Mouse (Mus musculus): ENCODE measurements around the gene Mrps2. TPM values are rescaled to one million over a fixed set of nuclear protein-coding genes. Genes with fewer than 3 reads are reported as not detected.

Mrps2 gene
- polyA plus RNA-seq (2012; rRNA removed), result 34.7 and 37.4 TPM in 2 replicates

DNA sequence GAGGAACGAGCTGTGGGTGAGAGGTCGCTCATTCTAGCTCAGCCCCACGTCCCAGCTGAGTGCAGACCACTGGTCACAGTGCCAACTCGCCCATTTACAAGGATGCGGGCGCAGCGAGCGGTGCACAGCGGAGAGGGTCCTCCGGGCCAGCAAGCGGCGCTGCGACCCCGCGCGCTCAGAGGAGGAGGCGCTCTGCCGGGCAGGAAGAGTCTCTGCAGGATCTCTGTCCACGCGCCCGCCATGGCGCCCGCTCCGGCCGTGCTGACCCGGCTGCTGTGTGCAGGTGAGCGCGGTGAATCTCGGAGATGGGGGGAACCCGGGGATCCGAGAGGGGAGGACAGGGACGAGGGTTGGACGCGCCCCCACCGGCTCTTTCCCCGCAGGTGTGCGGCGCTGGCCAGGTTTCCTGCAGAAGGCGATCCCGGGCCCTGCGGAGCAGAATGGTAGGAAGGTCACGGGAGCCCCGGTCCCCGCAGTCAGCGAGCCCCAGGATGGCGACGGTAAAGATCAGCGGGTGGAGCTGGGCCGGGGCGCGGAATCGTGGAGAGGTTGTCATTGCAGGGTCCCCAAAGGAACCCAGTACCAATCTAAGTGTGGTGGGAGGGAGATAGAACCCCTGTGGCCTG is at the start of gene Mrps2:
TSS of gene Mrps2 (plus strand) at position 207 of the 626 bp plus-strand sequence.
- DNase-seq (ENCODE audit: extremely low spot score in 1 of 2, low spot score in 1 of 2), result peak; percentile 46 to 89

GRCm38 (mm10) chr2:28419898-28420297 is 48.0 kb upstream of the Mrps2 start:
- peak; percentile 88 to 99 for DNase-seq (ENCODE audit: extremely low spot score in 1 of 2, low spot score in 1 of 2)

DNA sequence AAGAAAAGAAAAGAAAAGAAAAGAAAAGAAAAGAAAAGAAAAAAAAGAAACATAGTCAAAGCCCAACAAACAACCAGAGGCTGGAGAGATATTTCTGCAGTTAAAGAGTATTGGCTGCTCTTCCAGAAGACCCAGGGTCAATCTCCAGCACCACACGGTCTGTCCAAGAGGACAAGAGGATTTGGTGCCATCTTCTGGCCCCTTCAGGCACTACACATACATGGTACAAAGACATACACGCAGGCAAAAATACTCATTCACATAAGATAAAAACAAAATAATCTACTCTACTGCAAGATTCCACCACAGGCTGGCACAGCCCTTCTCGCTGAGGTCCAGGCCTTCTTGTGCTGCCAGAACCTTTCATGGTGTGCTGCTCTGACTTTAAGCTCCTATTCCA is 44.7 kb upstream of the Mrps2 start:
- DNase-seq (ENCODE audit: extremely low spot score in 1 of 2, low spot score in 1 of 2), result no peak

GRCm38 (mm10) chr2:28427226-28427625 is 40.6 kb upstream of the Mrps2 start:
- no peak for DNase-seq (ENCODE audit: extremely low spot score in 1 of 2, low spot score in 1 of 2)

DNA sequence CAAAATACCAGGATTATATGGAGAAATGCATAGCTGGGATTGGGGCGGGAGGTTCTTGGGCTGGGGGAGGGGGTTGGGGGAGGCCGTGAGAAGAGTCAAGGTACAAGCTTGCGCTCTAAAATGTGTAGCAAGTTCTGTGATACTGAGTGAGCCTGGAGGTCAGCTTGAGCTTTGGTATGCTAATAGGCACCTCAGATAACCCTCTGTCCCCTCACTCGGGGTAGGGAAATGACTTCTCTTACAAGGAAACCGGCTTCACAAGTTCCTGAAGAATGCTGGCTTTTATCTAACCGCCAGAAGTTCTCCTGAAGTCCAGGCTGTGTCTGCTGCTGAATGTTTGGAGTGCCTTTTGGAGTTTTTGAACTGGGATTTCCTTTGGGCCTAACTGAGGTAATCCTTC is 37.0 kb upstream of the Mrps2 start:
- no peak for DNase-seq (ENCODE audit: extremely low spot score in 1 of 2, low spot score in 1 of 2)

GRCm38 (mm10) chr2:28432811-28433210 is 35.1 kb upstream of the Mrps2 start:
- no peak for DNase-seq (ENCODE audit: extremely low spot score in 1 of 2, low spot score in 1 of 2)

GRCm38 (mm10) chr2:28433512-28433911 is 34.4 kb upstream of the Mrps2 start:
- DNase-seq (ENCODE audit: extremely low spot score in 1 of 2, low spot score in 1 of 2), result no peak

DNA sequence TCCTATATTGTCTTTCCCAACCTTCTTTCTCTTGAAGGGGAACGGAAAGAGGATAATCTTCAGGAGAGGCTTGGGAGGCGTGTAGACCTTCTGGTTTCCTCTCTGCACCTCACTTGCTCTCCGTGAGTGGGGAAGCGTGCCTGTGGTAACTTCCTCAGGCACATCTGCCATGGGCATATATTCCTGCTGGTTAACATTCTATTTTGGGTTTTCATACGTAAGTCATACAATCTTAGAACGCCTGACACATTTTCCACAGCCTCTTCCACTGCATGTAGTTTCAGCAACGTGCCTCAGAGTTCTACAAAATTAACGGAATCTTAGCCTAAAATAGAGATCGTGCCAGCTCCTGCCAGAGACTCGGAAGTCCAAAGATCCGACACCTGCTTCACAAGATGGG is 32.5 kb upstream of the Mrps2 start:
- DNase-seq (ENCODE audit: extremely low spot score in 1 of 2, low spot score in 1 of 2), result peak in 1 of 2 experiments; percentile 73

- no peak for DNase-seq (ENCODE audit: extremely low spot score in 1 of 2, low spot score in 1 of 2)
Measured at GRCm38 (mm10) chr2:28440842-28441241, 27.0 kb upstream of the Mrps2 start.

- DNase-seq (ENCODE audit: extremely low spot score in 1 of 2, low spot score in 1 of 2), result no peak
Measured at GRCm38 (mm10) chr2:28445082-28445481, 22.8 kb upstream of the Mrps2 start.

GRCm38 (mm10) chr2:28446181-28446514 is 21.7 kb upstream of the Mrps2 start:
- DNase-seq (ENCODE audit: extremely low spot score in 1 of 2, low spot score in 1 of 2), result no peak

DNA sequence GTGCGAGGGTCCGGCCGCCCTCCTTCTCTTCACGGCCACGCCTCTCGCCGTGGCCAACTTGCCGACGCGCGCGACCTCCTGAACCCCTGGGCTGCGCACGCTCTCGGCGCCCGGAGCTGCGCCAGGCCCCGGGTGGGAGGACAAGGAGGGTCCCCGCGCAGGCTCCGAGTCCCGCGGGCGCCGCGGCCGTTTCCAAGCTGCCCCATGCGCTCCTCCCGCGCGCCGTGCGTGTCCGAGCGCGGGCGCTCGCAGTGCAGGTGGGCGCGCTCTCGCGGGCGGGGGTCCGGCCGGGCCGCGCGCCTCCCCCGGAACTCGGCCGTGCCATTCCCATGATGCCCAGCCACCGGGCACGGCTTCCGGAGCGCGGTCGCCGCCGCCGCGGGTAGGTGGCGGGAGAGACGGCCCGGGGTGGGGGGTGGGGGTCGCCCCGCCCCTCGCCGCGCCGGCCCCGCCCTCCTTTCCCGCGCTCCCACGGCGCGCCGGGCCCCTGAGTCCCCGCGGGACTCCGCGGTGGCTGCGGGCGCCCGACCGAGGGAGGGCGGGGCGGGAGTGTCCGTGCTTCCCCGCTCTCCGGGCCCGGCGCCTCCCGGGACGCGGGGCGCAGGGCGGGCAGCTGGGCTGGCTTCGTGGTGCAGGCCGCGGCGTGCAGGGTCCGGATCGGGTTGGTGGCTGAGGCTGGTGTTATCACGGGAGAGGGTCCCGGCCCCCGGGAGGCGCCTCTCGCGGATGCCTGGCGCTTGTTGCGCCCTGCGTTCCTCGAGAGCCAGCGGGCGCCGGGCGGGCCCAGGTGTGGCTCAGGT is 21.2 kb upstream of the Mrps2 start, which contains the start of gene Ppp1r26:
TSS of gene Ppp1r26 (plus strand) at position 286 of the 800 bp plus-strand sequence.
- peak in 1 of 2 experiments; percentile 43 for DNase-seq (ENCODE audit: extremely low spot score in 1 of 2, low spot score in 1 of 2)

DNA sequence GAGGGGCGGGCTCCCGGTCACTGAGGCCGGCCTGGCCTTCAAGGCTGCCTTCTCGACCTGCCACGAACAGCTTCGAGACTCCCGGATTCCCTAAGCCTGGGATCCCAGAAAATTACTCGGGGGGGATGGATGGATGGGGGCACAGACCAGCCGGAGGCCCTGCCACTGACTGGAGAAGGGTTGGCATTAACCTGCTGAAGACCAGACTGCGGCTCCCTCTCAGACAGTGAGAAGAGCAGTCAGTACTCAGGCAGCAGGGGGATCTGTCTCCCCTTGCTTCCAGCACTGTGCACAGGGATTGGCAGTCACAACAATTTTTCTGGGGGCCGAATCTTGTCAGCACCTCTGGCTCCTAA is 20.6 kb upstream of the Mrps2 start:
- DNase-seq (ENCODE audit: extremely low spot score in 1 of 2, low spot score in 1 of 2), result no peak

DNA sequence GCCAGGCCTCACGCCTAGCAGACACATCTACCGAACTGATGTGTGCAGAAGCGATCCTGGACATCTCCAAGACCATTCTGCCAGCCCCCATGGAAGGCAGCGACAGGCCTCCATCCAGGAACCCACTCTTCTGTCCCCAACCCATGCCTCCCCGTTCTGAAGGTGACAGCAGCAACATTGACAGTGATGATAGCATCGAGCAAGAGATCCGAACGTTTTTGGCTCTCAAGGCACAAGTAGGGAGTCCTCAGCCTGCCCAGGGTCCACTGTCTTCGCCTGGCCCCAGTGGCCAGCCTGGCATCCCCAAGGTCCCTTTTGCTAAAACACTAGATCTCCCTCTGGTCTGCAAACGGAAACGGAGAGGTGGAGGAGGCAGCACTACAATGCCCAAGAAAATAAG is 16.2 kb upstream of the Mrps2 start:
- no peak for DNase-seq (ENCODE audit: extremely low spot score in 1 of 2, low spot score in 1 of 2)

- DNase-seq (ENCODE audit: extremely low spot score in 1 of 2, low spot score in 1 of 2), result no peak
Measured at GRCm38 (mm10) chr2:28453539-28453938, 14.3 kb upstream of the Mrps2 start.

DNA sequence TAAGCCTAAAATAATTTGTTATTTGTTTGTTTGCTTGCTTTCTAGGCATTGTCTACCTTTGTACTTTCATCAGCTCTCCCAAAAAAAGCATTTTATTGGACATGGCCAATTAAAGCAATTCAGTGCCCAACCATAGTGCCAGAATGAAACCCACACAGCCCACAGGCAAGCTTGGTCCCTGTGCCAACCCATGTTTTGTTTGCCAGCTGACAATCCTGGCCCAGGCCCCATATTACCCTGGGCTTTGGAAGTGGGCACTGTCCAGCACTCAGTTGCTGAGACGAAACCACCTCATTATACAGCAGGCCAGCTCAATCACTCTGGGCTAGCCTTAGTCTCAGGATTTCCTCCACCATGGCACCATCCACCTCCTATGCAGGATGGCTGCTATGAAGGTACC is 11.2 kb upstream of the Mrps2 start:
- DNase-seq (ENCODE audit: extremely low spot score in 1 of 2, low spot score in 1 of 2), result no peak

DNA sequence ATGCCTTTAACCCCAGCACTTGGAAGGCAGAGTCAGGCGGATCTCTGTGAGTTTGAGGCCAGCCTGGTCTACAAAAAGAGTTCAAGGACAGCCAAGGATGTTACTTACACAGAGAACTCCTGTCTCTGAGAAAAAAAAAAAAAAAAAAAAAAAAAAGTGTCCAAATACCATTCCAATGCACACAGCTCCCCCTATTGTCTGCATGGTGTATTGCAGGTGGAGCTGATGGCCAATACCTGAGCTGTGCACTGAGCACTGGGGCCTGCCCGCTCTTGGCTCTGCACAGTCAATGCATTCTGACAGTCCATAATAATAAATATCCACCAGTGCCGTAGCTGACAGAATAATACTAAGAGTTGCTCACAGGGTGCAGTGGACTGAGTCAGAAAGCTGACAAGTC is 3.9 kb upstream of the Mrps2 start:
- DNase-seq (ENCODE audit: extremely low spot score in 1 of 2, low spot score in 1 of 2), result peak; percentile 49 to 90

GRCm38 (mm10) chr2:28464919-28465318 is 2.9 kb upstream of the Mrps2 start:
- DNase-seq (ENCODE audit: extremely low spot score in 1 of 2, low spot score in 1 of 2), result no peak

DNA sequence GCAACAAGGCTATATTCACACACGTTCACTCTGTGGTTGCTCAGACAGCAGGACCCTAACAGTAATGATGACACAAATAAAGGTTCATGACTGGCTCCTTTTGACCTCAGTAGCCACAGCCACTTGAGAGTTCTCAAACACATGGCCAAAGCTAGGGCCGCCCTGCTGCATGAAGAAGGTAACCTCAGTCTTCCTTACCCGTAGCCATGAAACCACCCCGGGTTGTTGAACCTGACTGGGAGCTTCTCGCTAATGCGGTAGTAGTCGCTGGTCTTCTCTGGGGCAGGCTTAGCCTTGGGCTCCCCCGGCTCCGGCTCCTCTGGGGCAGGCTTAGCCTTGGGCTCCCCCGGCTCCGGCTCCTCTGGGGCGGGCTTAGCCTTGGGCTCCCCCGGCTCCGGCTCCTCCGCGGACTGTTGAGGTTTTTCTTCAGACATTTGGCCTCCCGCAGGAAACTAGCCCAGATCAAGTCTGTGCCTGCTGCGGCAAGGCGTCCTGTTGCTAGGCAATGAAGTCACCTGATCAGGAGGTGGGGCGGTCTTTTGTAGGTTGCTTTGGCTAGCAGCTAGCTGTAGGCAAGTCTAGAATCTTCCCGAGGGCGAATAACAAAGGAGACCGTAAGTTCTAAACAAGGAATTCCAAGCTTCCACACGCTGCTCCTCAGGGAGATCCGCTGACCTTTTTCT is 1.9 kb upstream of the Mrps2 start, which contains the start of gene 1700007K13Rik:
TSS of gene 1700007K13Rik (minus strand) at position 497 of the 683 bp plus-strand sequence.
- DNase-seq (ENCODE audit: extremely low spot score in 1 of 2, low spot score in 1 of 2), result peak; percentile 41 to 78

GRCm38 (mm10) chr2:28468486-28469225 is 790 bp downstream of the Mrps2 start:
- no peak for DNase-seq (ENCODE audit: extremely low spot score in 1 of 2, low spot score in 1 of 2)

GRCm38 (mm10) chr2:28469461-28469860 is 1.6 kb downstream of the Mrps2 start:
- no peak for DNase-seq (ENCODE audit: extremely low spot score in 1 of 2, low spot score in 1 of 2)

Measured in frontal cortex, adult 2 months (tissue).